Mouse (Mus musculus) cerebellum, postnatal 10 days (tissue): ENCODE results near the gene Stk25.
"Not testable (repeated sequence)": the region's sequence is repeated elsewhere in the genome, so short reads cannot be mapped to it uniquely, and the experiment has no call there.

ENCODE experiments used
- DNase-seq, 2 experiments: peaks; one replicate each; pipeline ENCODE4 v3.0.0; 2021; ENCODE audit warnings: mixed read lengths in 2 of 2

Stk25 gene

DNA sequence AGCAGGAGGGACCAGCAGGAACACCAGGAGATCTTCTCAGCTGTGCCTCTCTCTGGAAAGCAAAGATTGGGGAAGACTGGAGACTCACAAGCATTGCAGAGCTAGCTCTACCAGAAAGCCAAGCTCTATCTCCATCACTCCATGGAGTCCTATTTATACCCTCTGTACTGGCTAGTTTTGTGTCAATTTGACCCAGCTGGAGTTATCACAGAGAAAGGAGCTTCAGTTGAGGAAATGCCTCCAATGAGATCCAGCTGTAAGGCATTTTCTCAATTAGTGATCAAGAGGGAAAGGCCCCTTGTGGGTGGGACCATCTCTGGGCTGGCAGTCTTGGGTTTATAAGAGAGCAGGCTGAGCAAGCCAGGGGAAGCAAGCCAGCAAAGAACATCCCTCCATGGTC lies at the start of gene Stk25:
TSS of gene Stk25 (minus strand) at position 101 of the 400 bp plus-strand sequence.
- DNase-seq, result not testable (repeated sequence)

DNA sequence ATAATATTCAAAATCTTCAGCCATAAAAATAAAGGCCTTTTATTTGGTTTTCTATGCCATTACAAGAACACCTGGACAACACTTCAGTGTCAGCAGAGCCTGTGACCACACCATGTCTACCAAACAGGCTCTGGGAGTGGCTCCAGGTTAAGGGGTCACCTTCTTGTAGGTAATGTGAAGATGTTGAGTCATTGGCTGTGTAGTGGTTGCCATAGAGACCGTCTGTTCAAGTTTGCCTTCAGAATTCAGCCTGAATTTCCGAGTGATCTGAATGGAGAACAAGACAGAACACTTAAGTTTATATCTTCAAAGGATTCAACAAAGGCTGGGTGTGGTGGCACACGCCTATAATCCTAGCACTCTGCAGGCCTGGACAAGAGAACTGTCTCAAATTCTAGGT lies 46.9 kb upstream of the Stk25 start:
- no peak for DNase-seq

GRCm38 (mm10) chr1:93704341-93704740 lies 45.9 kb upstream of the Stk25 start:
- DNase-seq, result peak; percentile 60 to 65

DNA sequence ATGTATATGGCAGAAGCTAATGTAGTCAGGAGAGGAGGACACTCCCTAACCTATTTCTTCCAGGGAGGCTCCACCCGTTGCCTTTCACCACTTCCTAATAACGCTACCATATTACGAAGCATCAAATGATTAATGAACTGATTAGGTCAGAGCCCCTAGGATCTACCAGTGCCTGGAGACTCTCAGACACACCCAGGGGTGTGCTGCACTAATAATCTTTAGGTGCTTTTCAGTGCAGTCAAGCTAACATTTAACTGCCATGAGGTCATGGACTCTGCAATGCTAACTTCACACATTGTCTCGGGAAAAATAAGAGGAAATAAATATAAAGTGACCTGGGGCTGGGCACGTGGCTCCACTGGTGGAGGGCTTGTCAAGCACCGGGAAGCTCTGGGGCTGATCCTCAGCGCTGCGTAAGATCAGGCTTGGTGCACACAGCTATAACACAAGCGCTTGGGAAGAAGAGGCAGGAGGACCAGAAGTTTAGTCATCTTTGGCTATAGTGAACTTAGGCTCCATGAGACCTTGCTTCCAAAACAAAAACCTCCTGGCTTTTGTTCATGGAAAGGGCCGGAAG lies 45.1 kb upstream of the Stk25 start:
- no peak for DNase-seq

GRCm38 (mm10) chr1:93702106-93702505 lies 43.6 kb upstream of the Stk25 start:
- no peak for DNase-seq

- DNase-seq, result no peak
Measured at GRCm38 (mm10) chr1:93699159-93699558, 40.7 kb upstream of the Stk25 start.

GRCm38 (mm10) chr1:93697317-93697716 lies 38.9 kb upstream of the Stk25 start:
- no peak for DNase-seq

DNA sequence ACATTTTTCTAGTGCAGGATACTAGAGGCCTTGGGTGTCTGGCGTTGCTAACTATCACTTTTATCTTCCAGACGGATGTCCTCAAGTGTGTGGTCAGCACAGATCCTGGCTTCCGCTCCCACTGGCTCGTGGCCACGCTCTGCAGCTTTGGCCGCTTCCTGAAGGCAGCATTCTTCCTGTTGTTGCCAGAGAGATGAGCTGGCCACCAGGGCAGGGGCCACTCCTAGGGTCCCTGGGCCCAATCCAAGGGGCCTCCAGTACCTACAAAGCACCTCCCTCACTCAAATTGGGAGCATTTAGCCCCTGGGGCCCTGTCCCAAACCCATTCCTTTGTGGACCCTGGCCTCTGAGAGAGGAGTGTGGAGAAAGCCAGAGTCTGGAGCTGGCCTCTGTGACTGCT lies 36.5 kb upstream of the Stk25 start:
- DNase-seq, result peak; percentile 67 to 72

GRCm38 (mm10) chr1:93693943-93694342 lies 35.5 kb upstream of the Stk25 start:
- DNase-seq, result no peak

DNA sequence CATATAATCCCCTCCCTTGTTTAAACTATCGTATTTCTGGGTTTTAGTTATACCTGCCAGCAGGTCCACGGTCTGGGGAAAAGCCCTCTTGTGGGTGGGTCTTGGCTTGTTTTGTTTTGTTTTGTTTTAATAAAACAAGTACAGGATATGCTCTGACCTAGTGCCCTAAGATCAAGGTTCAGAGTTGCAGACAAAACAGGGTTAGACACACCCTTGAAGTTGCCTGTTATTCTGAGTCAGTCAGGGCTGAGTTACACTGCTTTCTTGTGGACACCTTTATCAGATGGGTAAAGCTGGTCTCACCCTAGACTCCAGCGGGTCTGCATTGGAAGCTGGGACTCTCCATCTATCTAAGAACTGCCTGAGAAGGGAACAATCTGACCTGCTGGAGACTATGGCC lies 35.0 kb upstream of the Stk25 start:
- no peak for DNase-seq

GRCm38 (mm10) chr1:93692773-93693172 lies 34.3 kb upstream of the Stk25 start:
- DNase-seq, result no peak

- DNase-seq, result no peak
Measured at GRCm38 (mm10) chr1:93691786-93692357, 33.4 kb upstream of the Stk25 start.

GRCm38 (mm10) chr1:93691106-93691505 lies 32.6 kb upstream of the Stk25 start:
- no peak for DNase-seq

DNA sequence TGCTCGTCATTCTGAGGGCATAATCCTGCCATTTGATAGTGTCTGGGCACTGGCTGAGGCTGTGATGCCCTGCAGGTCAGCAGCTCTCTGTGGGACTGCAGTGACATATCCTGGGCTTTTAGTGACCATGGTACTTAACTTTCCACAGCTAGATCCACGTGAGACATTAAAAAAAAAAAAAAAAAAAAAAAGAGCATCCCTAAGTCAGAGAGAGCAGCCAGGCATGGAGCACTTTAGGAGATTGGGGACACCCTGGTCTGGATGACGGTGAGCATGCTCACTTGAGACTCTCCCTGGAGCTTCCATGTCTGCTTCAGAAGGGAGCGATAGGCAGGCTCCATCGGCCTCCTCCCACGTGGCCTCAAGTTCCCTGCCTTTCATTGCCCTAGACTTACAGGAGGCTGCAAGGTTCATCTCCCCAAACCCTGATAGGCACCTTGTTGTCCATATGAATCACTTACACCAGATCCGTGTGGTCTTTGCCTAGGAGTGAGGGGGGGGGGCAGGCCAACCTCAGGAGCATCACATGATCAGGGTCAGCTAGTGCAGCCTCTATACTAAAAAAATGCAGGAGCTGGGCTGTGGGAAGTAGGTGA lies 31.5 kb upstream of the Stk25 start:
- DNase-seq, result no peak

GRCm38 (mm10) chr1:93688154-93688553 lies 29.7 kb upstream of the Stk25 start:
- DNase-seq, result peak in 1 of 2 experiments; percentile 40

DNA sequence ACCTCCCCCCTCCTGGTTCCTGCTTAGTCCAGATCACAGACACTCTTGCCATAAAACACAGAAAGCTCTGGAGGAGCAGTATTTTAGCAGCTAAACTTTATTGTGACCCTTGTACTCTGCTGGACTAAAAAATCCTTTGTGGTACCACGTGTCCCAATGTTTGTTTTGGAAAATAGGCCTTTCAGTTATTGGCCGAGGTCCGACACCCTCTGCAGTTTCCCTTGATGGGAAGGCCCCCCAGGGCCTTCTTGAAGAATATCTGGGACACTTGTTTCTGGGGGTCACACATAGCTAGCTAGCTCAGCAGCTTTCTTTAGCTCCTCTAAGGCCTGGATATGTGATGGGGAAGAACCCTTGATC lies 28.5 kb upstream of the Stk25 start:
- DNase-seq, result no peak

DNA sequence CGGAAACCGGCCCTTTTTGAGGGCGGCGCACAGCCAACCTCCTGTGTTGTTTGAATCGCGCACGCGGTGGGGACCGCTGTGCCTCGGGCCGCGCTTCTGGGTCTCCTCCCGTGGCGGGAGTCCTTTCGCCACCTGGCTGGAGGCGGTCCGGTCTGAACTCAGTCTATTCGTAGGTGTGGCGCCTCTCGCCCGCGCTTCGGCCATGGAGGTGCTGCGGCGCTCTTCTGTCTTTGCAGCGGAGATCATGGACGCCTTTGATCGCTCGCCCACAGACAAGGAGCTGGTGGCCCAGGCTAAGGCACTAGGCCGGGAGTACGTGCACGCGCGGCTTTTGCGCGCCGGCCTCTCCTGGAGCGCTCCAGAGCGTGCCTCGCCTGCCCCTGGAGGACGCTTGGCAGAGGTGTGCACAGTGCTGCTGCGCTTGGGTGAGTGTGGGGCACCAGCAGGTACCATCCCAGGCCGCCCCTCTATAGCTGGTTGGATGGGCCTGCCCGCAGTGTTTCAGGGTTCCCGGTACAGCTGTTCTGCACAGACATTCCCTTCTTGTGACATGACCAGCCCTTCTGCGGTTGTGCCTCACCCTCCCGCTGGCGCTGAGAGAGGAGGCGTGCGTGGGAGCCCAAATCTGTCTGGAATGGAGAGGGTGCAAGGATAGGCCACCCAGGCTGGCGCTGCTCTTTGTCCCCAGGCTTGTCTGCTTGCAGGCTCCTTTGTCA lies 27.9 kb upstream of the Stk25 start:
- DNase-seq, result peak; percentile 77 to 80

DNA sequence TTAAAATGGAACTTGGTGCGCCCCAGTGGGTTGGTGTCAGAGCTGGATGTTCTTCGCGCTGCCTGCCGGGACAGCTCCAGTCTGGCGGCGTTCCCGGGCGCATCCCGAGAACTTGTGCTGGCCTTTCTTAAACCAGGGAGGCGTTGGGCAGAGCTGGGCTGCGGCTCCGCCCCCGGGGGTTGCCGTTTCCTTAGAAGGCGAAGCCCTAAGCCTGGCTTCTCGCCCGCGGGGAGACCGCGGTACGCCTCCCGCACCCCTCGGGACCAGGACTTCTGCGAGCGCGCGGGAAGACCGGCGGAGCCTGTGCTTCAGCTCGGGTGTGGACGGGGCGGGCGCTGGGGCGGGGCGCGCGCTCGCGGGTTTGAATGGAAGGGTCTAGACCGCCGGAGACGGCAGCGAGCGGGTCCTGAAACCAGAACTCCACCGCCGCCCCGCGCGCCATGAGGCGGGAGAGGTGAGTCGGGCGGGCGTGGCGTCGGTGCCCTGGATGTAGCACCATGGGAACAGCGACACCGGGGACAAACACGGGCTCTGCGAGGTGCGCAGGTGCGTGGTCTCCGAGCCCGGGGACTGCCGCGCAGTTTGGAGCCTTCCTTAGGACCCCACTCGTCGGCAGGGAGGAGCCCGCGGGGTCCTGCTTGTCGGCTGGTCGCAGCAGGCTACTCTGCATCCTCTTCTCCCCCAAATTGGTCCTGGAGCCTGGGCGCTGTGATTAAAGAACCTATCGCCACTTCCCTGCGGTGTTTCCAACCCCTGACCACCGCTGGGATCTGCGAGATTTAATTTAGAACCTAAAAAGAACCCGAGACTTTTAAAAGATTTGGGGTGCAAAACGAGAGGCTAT lies 27.2 kb upstream of the Stk25 start, which contains the start of gene Bok:
TSS of gene Bok (plus strand) at position 260 of the 844 bp plus-strand sequence.
- peak; percentile 89 to 92 for DNase-seq

DNA sequence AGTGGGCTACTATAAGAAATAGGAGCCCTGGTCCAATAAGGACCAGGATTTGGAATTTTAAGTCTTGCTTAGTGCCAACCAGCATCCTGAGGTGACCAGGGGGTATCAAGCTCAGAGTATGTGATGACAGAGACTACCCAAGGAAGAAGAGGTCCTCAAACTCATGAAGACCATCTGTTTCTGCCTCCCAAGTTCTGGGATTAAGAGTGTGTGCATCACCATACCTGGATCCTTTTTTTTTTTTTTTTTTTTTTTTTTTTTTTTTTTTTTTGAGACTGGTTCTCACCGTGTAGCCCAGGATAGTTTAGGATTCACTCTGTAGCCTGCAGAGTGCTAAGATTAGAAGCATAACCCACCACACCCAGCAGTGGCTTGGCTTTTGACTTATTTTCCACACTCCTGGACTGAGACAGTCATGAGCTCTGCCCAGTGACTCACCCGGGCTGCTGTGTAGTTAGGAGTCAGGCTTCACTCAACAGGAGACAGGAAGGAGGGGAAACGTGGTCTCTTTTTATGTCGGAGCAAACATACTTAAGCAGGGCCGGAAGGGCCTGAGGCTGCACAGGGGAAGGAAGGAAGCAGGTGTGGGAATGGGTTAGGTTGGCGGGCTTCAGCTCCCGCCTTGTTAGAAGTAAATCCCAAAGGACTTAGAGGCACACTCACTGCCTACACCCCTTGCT lies 21.6 kb upstream of the Stk25 start:
- no peak for DNase-seq

DNA sequence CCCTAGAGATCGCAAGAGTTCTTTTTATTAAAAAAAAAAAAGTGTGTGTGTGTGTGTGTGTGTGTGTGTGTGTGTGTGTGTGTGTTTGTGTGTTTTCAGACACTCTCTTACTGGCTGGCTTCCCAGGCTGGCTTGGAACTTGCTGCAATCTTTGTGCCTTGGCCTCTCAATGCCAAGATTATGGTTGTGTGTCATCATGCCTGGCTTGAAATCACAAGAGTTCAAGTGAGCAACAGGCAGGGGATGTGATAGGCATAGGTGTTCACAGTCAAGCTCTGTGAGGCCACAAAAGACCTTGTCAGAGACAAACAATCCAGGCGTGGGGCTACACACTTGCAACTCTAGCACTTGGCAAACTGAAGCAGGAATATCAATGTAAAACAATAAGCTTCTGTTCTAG lies 19.9 kb upstream of the Stk25 start:
- peak in 1 of 2 experiments; percentile 39 for DNase-seq

- no peak for DNase-seq
Measured at GRCm38 (mm10) chr1:93672682-93673081, 14.2 kb upstream of the Stk25 start.

DNA sequence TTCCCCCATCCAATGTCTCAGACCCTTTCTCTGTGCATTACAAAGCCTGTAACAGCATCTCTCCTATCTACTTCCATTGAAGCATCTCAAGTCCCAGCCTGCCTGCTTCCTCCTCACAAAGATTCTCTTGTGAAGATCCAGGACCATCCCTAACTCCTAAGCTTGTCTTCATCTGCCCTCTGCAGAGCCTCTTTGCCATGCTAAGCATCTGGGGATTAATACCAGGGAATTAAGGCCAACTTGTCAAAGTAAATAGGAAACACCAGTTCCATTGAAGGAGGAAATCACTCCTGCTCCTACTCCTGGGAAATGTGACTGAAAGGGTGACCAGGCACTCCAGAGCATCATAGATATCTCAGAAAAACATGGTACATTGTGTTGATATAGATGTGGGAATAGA lies 11.5 kb upstream of the Stk25 start:
- DNase-seq, result no peak
